Mouse (Mus musculus): ENCODE measurements around the gene Nr1h2. TPM values are rescaled to one million over a fixed set of nuclear protein-coding genes. Genes with fewer than 3 reads are reported as not detected.

The Nr1h2 gene
- polyA plus RNA-seq, 1 experiment = 295 TPM

- H3K4me3 ChIP-seq (ENCODE audit: low read depth, low read length) = no peak overlapping the region
- peaks cover 2% of the 10 kb centered on the region; the same call in 1 of the 2 replicates for H3K4me1 ChIP-seq (ENCODE audit: control insufficient read depth, insufficient read depth, insufficient read length, low read length)
- H3K27ac ChIP-seq (ENCODE audit: insufficient read depth, low read depth, low read length) = no peak overlapping the region
- H3K27me3 ChIP-seq (ENCODE audit: control insufficient read depth, insufficient read depth, low read length) = no peaks in the 10 kb centered on the region
- TF ChIP-seq POLR2A (IDR thresholded peaks at IDR 0.05; ENCODE audit: low read depth, low read length) (no peak), CTCF (IDR thresholded peaks at IDR 0.05; ENCODE audit: extremely low read depth, insufficient read length, insufficient replicate concordance, low read depth, low read length) (no peak)
- no peaks in the 10 kb centered on the region for H3K36me3 ChIP-seq (ENCODE audit: control insufficient read depth, insufficient read depth, low read length)
- WGBS = 33% methylated on average over 20 of the region's 20 CpGs
Observed at GRCm38 (mm10) chr7:44500046-44500445, 53.7 kb downstream of the Nr1h2 start.

Other genes with a start within 250 kb of the Nr1h2 start
- gene Clec11a, start 247.0 kb downstream of the Nr1h2 start, polyA plus RNA-seq (2012; rRNA removed) = 0.82 and 1.3 TPM in 2 replicates
- gene Shank1, start 243.7 kb downstream of the Nr1h2 start, polyA plus RNA-seq (2012; rRNA removed) = 0.81 and 2.1 TPM in 2 replicates
- 1.1 and 1.8 TPM in 2 replicates for gene Syt3, start 169.8 kb downstream of the Nr1h2 start, polyA plus RNA-seq (2012; rRNA removed)
- 0.43 TPM in 1 of 2 replicates, not detected in the other for gene 1700008O03Rik, start 168.1 kb downstream of the Nr1h2 start, polyA plus RNA-seq (2012; rRNA removed)
- 1.1 TPM in 2 replicates for gene Lrrc4b, start 124.9 kb downstream of the Nr1h2 start, polyA plus RNA-seq (2012; rRNA removed)
- gene Aspdh, start 88.6 kb downstream of the Nr1h2 start, polyA plus RNA-seq (2012; rRNA removed) = 2.2 and 3.2 TPM in 2 replicates
- gene Josd2, start 86.0 kb downstream of the Nr1h2 start, polyA plus RNA-seq (2012; rRNA removed) = 85.6 and 99.2 TPM in 2 replicates
- 157 and 256 TPM in 2 replicates for gene Emc10, start 57.4 kb downstream of the Nr1h2 start, polyA plus RNA-seq (2012; rRNA removed)
- 0.88 and 2.0 TPM in 2 replicates for gene Fam71e1, start 57.4 kb downstream of the Nr1h2 start, polyA plus RNA-seq (2012; rRNA removed)
- gene Mybpc2, start 29.3 kb downstream of the Nr1h2 start, polyA plus RNA-seq (2012; rRNA removed) = 0.13 TPM in 2 replicates
- gene Spib, start 21.9 kb downstream of the Nr1h2 start, polyA plus RNA-seq (2012; rRNA removed) = 8.6 and 18.7 TPM in 2 replicates
- 27.3 and 46.9 TPM in 2 replicates for gene Pold1, start 5.1 kb downstream of the Nr1h2 start, polyA plus RNA-seq (2012; rRNA removed)
- gene Napsa, start 18.4 kb upstream of the Nr1h2 start, polyA plus RNA-seq (2012; rRNA removed) = 6.4 and 11.1 TPM in 2 replicates
- 3.1 and 3.4 TPM in 2 replicates for gene Kcnc3, start 36.7 kb upstream of the Nr1h2 start, polyA plus RNA-seq (2012; rRNA removed)
- 196 and 563 TPM in 2 replicates for gene Myh14, start 116.9 kb upstream of the Nr1h2 start, polyA plus RNA-seq (2012; rRNA removed)
- not detected in 2 replicates for gene Izumo2, start 154.8 kb upstream of the Nr1h2 start, polyA plus RNA-seq (2012; rRNA removed)
- gene Vrk3, start 194.5 kb upstream of the Nr1h2 start, polyA plus RNA-seq (2012; rRNA removed) = 20.4 and 40.3 TPM in 2 replicates
- 0.08 and 0.19 TPM in 2 replicates for gene Zfp473, start 197.1 kb upstream of the Nr1h2 start, polyA plus RNA-seq (2012; rRNA removed)

Measured in small intestine, adult 2 months (tissue).